Mouse (Mus musculus): ENCODE data around the gene Rufy1. TPM values are rescaled to one million over a fixed set of nuclear protein-coding genes. Genes with fewer than 3 reads are reported as not detected.

Gene Rufy1
- polyA plus RNA-seq, 1 experiment from 2014 or later, result 20.9 TPM

DNA sequence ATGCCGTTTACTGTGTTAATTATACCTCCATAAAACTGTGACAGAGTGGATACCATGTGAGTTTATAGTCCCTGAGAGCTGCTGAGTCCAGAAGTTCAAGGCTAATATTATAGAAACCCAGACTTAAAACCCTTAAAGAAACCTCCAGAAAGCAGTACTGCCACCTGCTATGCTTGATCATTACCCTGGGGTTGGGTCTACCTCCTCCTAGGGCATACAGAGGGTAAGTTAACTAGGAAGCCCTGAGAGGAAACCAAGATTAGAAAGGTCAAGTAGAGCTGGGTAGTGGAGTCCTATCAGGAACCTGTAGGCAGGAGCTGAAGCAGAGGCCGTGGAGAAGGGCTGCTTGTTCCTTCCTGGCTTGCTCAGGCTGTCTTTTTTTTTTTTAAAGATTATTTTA lies 78.7 kb downstream of the Rufy1 start:
- no peak overlapping the region for H3K4me3 ChIP-seq
- H3K4me1 ChIP-seq (replicated peaks), result no peaks in the 10 kb centered on the region
- no peak for DNase-seq (ENCODE audit: low spot score)
- H3K27me3 ChIP-seq (ENCODE audit: insufficient read depth, poor library complexity, severe bottlenecking), result no peaks in the 10 kb centered on the region
- H3K27ac ChIP-seq, result no peak overlapping the region
- H3K9me3 ChIP-seq, result no peaks in the 10 kb centered on the region
- no peaks in the 10 kb centered on the region for H3K36me3 ChIP-seq
- 88% methylated on average over 2 of the region's 2 CpGs for WGBS

DNA sequence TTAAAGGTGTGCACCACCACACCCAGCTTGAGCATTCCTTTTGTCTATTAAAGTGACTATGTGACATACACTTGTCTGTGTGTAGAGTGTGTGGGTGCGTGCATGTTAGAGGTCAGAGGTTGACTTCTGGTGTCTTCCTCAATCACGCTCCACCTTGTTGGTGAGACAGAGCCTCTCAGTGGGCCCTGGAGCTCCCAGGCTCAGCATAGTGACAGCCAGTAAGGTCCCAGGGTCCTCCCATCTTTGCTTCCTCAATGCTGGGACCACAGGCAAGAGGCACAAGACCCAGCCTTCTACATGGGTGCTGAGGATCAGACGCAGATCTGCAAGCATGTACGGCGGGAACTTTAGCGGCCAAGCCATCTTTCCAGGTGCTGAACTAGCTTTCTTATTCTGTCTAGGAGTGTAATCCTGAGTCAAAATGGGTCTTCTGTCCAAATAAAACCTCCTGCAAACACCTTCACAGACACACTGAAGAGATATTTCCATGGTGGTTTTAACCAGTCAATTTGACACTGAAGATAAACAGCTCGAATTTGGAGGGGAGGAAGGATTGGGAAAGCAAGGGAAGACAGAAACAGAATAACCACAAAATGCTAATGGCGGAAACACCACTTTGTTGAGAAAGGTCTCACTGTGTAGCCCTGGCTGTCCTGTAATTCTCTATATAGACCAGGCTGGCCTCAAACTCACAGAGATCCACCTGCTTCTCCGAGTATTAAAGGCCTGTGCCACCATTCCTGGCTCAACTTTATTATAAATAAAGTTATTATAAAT lies 84.5 kb downstream of the Rufy1 start:
- H3K27me3 ChIP-seq (ENCODE audit: insufficient read depth, poor library complexity, severe bottlenecking), result no peaks in the 10 kb centered on the region

DNA sequence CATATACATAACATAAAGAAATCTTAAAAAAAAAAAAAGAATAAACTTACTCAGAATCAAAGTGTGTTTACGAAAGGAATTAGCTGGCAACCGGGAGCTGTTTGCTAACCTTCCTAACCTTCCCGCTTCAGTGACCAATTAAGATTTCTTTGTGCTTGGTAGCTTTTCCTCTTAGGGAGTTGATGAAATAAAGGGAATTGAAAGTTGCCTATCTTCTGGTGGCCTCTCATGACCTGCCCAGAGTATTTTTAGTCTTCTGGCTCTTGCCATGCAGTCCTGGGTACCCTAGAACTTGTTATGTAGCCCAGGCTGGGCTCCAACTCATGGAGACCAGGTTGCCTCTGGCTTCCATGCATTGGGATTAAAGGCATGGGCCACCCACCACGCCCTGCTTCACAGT lies 85.4 kb downstream of the Rufy1 start:
- H3K36me3 ChIP-seq, result no peaks in the 10 kb centered on the region
- no peak for DNase-seq (ENCODE audit: low spot score)
- 87% methylated on average over 4 of the region's 4 CpGs for WGBS

More for the DNA sequence above, 84.5 kb downstream of the Rufy1 start:
- no peak for DNase-seq (ENCODE audit: low spot score)
- H3K27ac ChIP-seq, result no peak overlapping the region
- no peaks in the 10 kb centered on the region for H3K4me1 ChIP-seq (replicated peaks)
- no peak overlapping the region for H3K4me3 ChIP-seq
- no peaks in the 10 kb centered on the region for H3K36me3 ChIP-seq
- WGBS, result 92% methylated on average over 9 of the region's 9 CpGs
- H3K9me3 ChIP-seq, result no peaks in the 10 kb centered on the region

More for the DNA sequence above, 85.4 kb downstream of the Rufy1 start:
- no peak overlapping the region for H3K4me3 ChIP-seq
- H3K9me3 ChIP-seq, result no peaks in the 10 kb centered on the region
- no peaks in the 10 kb centered on the region for H3K4me1 ChIP-seq (replicated peaks)
- H3K27ac ChIP-seq, result no peak overlapping the region
- H3K27me3 ChIP-seq (ENCODE audit: insufficient read depth, poor library complexity, severe bottlenecking), result no peaks in the 10 kb centered on the region

MicroRNA genes within 50 kb of the gene (microRNA counts, 519-probe panel; counts per million panel counts)
- 3,243 counts per million, percentile 83 among the panel's probes with 10 or more counts for microRNA mmu-miR-804

Other genes starting within 250 kb of the Rufy1 start
- 147 and 210 TPM in 2 replicates for gene Sqstm1, start 220.3 kb downstream of the Rufy1 start, polyA plus RNA-seq (2016; fragmentation: Nextera tagmentation; extraction: Ambion mirVana)
- gene Mgat4b, start 220.2 kb downstream of the Rufy1 start, polyA plus RNA-seq (2016; fragmentation: Nextera tagmentation; extraction: Ambion mirVana), result 21.5 and 29.9 TPM in 2 replicates
- gene Ltc4s, start 192.5 kb downstream of the Rufy1 start, polyA plus RNA-seq (2016; fragmentation: Nextera tagmentation; extraction: Ambion mirVana), result 1.4 and 1.8 TPM in 2 replicates
- gene Maml1, start 138.8 kb downstream of the Rufy1 start, polyA plus RNA-seq (2016; fragmentation: Nextera tagmentation; extraction: Ambion mirVana), result 4.7 and 5.9 TPM in 2 replicates
- gene Canx, start 105.5 kb downstream of the Rufy1 start, polyA plus RNA-seq (2016; fragmentation: Nextera tagmentation; extraction: Ambion mirVana), result 242 and 331 TPM in 2 replicates
- gene Cby3, start 76.7 kb downstream of the Rufy1 start, polyA plus RNA-seq (2016; fragmentation: Nextera tagmentation; extraction: Ambion mirVana), result 0.24 TPM in 1 of 2 replicates, not detected in the other
- 502 and 622 TPM in 2 replicates for gene Hnrnph1, start 54.1 kb downstream of the Rufy1 start, polyA plus RNA-seq (2016; fragmentation: Nextera tagmentation; extraction: Ambion mirVana)
- gene Adamts2, start 171.0 kb upstream of the Rufy1 start, polyA plus RNA-seq (2016; fragmentation: Nextera tagmentation; extraction: Ambion mirVana), result 1.3 and 2.8 TPM in 2 replicates